Mouse (Mus musculus): Measurements from ENCODE around the gene Tmem192. TPM values are rescaled to one million over a fixed set of nuclear protein-coding genes. Genes with fewer than 3 reads are reported as not detected.

The Tmem192 gene
- polyA plus RNA-seq (2016; fragmentation: Nextera tagmentation; extraction: Ambion mirVana) = 28.5 and 29.0 TPM in 2 replicates

GRCm38 (mm10) chr8:64946820-64947697, at the start of gene Tmem192:
TSS of gene Tmem192 (plus strand) at chr8:64947185.
- Histone ChIP-seq H3K27ac (peak within 1 kb of the TSS; percentile 92), H3K4me1 (0 out of 2 replicates have a peak, but pooled peaks cover 7% of the 10 kb centered on the region), H3K36me3 (no peaks in the 10 kb centered on the region), H3K9me3 (no peaks in the 10 kb centered on the region), H3K27me3 (ENCODE audit: insufficient read depth, poor library complexity, severe bottlenecking) (peaks cover 14% of the 10 kb centered on the region), H3K4me3 (peak within 1 kb of the TSS; percentile 78)
- DNase-seq (ENCODE audit: low spot score) = peak; percentile 96
- 2% methylated on average over 72 of the region's 73 CpGs for WGBS

GRCm38 (mm10) chr8:64898710-64899109, 48.3 kb upstream of the Tmem192 start:
- Histone ChIP-seq H3K4me3 (no peak overlapping the region), H3K27me3 (ENCODE audit: insufficient read depth, poor library complexity, severe bottlenecking) (no peaks in the 10 kb centered on the region), H3K4me1 (no peaks in the 10 kb centered on the region), H3K36me3 (no peaks in the 10 kb centered on the region), H3K9me3 (no peaks in the 10 kb centered on the region), H3K27ac (no peak overlapping the region)
- no peak for DNase-seq (ENCODE audit: low spot score)
- 22% methylated on average over 4 of the region's 4 CpGs for WGBS

- Histone ChIP-seq H3K9me3 (no peaks in the 10 kb centered on the region), H3K36me3 (no peaks in the 10 kb centered on the region), H3K4me3 (no peak overlapping the region), H3K27me3 (ENCODE audit: insufficient read depth, poor library complexity, severe bottlenecking) (no peaks in the 10 kb centered on the region), H3K4me1 (no peaks in the 10 kb centered on the region), H3K27ac (no peak overlapping the region)
- WGBS = 87% methylated on average over 3 of the region's 3 CpGs
- DNase-seq (ENCODE audit: low spot score) = no peak
Measured at GRCm38 (mm10) chr8:64900645-64901044, 46.3 kb upstream of the Tmem192 start.

- DNase-seq (ENCODE audit: low spot score) = no peak
- Histone ChIP-seq H3K4me3 (no peak overlapping the region), H3K36me3 (no peaks in the 10 kb centered on the region), H3K9me3 (no peaks in the 10 kb centered on the region), H3K27me3 (ENCODE audit: insufficient read depth, poor library complexity, severe bottlenecking) (no peaks in the 10 kb centered on the region), H3K27ac (no peak overlapping the region), H3K4me1 (no peaks in the 10 kb centered on the region)
- 61% methylated on average over 7 of the region's 7 CpGs for WGBS
Measured at GRCm38 (mm10) chr8:64901527-64902156, 45.3 kb upstream of the Tmem192 start.

GRCm38 (mm10) chr8:64902191-64902590, 44.8 kb upstream of the Tmem192 start:
- no peak for DNase-seq (ENCODE audit: low spot score)
- H3K4me3 ChIP-seq = no peak overlapping the region
- H3K27me3 ChIP-seq (ENCODE audit: insufficient read depth, poor library complexity, severe bottlenecking) = no peaks in the 10 kb centered on the region
- H3K4me1 ChIP-seq = no peaks in the 10 kb centered on the region
- 82% methylated on average over 12 of the region's 12 CpGs for WGBS
- H3K27ac ChIP-seq = no peak overlapping the region
- H3K9me3 ChIP-seq = no peaks in the 10 kb centered on the region
- H3K36me3 ChIP-seq = no peaks in the 10 kb centered on the region

- Histone ChIP-seq H3K27ac (no peak overlapping the region), H3K27me3 (ENCODE audit: insufficient read depth, poor library complexity, severe bottlenecking) (no peaks in the 10 kb centered on the region), H3K4me3 (no peak overlapping the region), H3K36me3 (no peaks in the 10 kb centered on the region), H3K9me3 (no peaks in the 10 kb centered on the region), H3K4me1 (no peaks in the 10 kb centered on the region)
- no peak for DNase-seq (ENCODE audit: low spot score)
- 63% methylated on average over 3 of the region's 3 CpGs for WGBS
Measured at GRCm38 (mm10) chr8:64903778-64904177, 43.2 kb upstream of the Tmem192 start.

GRCm38 (mm10) chr8:64910026-64910425, 37.0 kb upstream of the Tmem192 start:
- H3K27ac ChIP-seq = no peak overlapping the region
- H3K27me3 ChIP-seq (ENCODE audit: insufficient read depth, poor library complexity, severe bottlenecking) = no peaks in the 10 kb centered on the region
- H3K4me3 ChIP-seq = no peak overlapping the region
- WGBS = 80% methylated on average over 2 of the region's 2 CpGs
- no peak for DNase-seq (ENCODE audit: low spot score)
- no peaks in the 10 kb centered on the region for H3K9me3 ChIP-seq
- no peaks in the 10 kb centered on the region for H3K4me1 ChIP-seq
- H3K36me3 ChIP-seq = no peaks in the 10 kb centered on the region

GRCm38 (mm10) chr8:64916793-64917192, 30.2 kb upstream of the Tmem192 start:
- no peak for DNase-seq (ENCODE audit: low spot score)
- no peak overlapping the region for H3K4me3 ChIP-seq
- no peak overlapping the region for H3K27ac ChIP-seq
- no peaks in the 10 kb centered on the region for H3K4me1 ChIP-seq
- no peaks in the 10 kb centered on the region for H3K36me3 ChIP-seq
- H3K27me3 ChIP-seq (ENCODE audit: insufficient read depth, poor library complexity, severe bottlenecking) = no peaks in the 10 kb centered on the region
- 87% methylated on average over 5 of the region's 5 CpGs for WGBS
- no peaks in the 10 kb centered on the region for H3K9me3 ChIP-seq

- no peak overlapping the region for H3K27ac ChIP-seq
- no peaks in the 10 kb centered on the region for H3K4me1 ChIP-seq
- H3K36me3 ChIP-seq = no peaks in the 10 kb centered on the region
- WGBS = 75% methylated on average over 3 of the region's 3 CpGs
- no peaks in the 10 kb centered on the region for H3K9me3 ChIP-seq
- no peaks in the 10 kb centered on the region for H3K27me3 ChIP-seq (ENCODE audit: insufficient read depth, poor library complexity, severe bottlenecking)
- no peak overlapping the region for H3K4me3 ChIP-seq
- no peak for DNase-seq (ENCODE audit: low spot score)
Measured at GRCm38 (mm10) chr8:64923329-64923728, 23.7 kb upstream of the Tmem192 start.

- H3K4me1 ChIP-seq = no peaks in the 10 kb centered on the region
- H3K9me3 ChIP-seq = no peaks in the 10 kb centered on the region
- no peaks in the 10 kb centered on the region for H3K27me3 ChIP-seq (ENCODE audit: insufficient read depth, poor library complexity, severe bottlenecking)
- WGBS = 82% methylated on average over 4 of the region's 4 CpGs
- H3K27ac ChIP-seq = no peak overlapping the region
- no peak for DNase-seq (ENCODE audit: low spot score)
- no peaks in the 10 kb centered on the region for H3K36me3 ChIP-seq
- H3K4me3 ChIP-seq = no peak overlapping the region
Measured at GRCm38 (mm10) chr8:64925762-64926161, 21.2 kb upstream of the Tmem192 start.

GRCm38 (mm10) chr8:64926355-64926754, 20.6 kb upstream of the Tmem192 start:
- Histone ChIP-seq H3K9me3 (no peaks in the 10 kb centered on the region), H3K36me3 (no peaks in the 10 kb centered on the region), H3K4me3 (no peak overlapping the region), H3K27ac (no peak overlapping the region), H3K27me3 (ENCODE audit: insufficient read depth, poor library complexity, severe bottlenecking) (no peaks in the 10 kb centered on the region), H3K4me1 (no peaks in the 10 kb centered on the region)
- 73% methylated on average over 3 of the region's 3 CpGs for WGBS
- DNase-seq (ENCODE audit: low spot score) = no peak

- 83% methylated on average over 6 of the region's 6 CpGs for WGBS
- no peaks in the 10 kb centered on the region for H3K27me3 ChIP-seq (ENCODE audit: insufficient read depth, poor library complexity, severe bottlenecking)
- H3K36me3 ChIP-seq = no peaks in the 10 kb centered on the region
- no peak for DNase-seq (ENCODE audit: low spot score)
- no peak overlapping the region for H3K27ac ChIP-seq
- no peak overlapping the region for H3K4me3 ChIP-seq
- H3K4me1 ChIP-seq = no peaks in the 10 kb centered on the region
- H3K9me3 ChIP-seq = no peaks in the 10 kb centered on the region
Measured at GRCm38 (mm10) chr8:64928938-64929337, 18.0 kb upstream of the Tmem192 start.

- no peak overlapping the region for H3K4me3 ChIP-seq
- no peaks in the 10 kb centered on the region for H3K36me3 ChIP-seq
- WGBS = 78% methylated on average over 3 of the region's 3 CpGs
- DNase-seq (ENCODE audit: low spot score) = no peak
- H3K27ac ChIP-seq = no peak overlapping the region
- H3K9me3 ChIP-seq = no peaks in the 10 kb centered on the region
- no peaks in the 10 kb centered on the region for H3K4me1 ChIP-seq
- H3K27me3 ChIP-seq (ENCODE audit: insufficient read depth, poor library complexity, severe bottlenecking) = no peaks in the 10 kb centered on the region
Measured at GRCm38 (mm10) chr8:64934997-64935396, 12.0 kb upstream of the Tmem192 start.
